Mouse (Mus musculus): Measurements from ENCODE around the gene Map4k1. TPM values are rescaled to one million over a fixed set of nuclear protein-coding genes. Genes with fewer than 3 reads are reported as not detected.
A peak's percentile ranks its signal among the peaks of the same experiment; 100 is the strongest.

Gene Map4k1
- polyA plus RNA-seq, 1 experiment: 8.2 TPM

GRCm38 (mm10) chr7:28983141-28983564 is 1.3 kb downstream of the Map4k1 start:
- TF ChIP-seq CTCF (IDR thresholded peaks at IDR 0.05; ENCODE audit: borderline replicate concordance, extremely low read depth, insufficient read depth, insufficient read length) (no peak), POLR2A (IDR thresholded peaks at IDR 0.05; ENCODE audit: borderline replicate concordance, extremely low read depth, insufficient read depth, insufficient read length, poor library complexity, severe bottlenecking) (no peak)

DNA sequence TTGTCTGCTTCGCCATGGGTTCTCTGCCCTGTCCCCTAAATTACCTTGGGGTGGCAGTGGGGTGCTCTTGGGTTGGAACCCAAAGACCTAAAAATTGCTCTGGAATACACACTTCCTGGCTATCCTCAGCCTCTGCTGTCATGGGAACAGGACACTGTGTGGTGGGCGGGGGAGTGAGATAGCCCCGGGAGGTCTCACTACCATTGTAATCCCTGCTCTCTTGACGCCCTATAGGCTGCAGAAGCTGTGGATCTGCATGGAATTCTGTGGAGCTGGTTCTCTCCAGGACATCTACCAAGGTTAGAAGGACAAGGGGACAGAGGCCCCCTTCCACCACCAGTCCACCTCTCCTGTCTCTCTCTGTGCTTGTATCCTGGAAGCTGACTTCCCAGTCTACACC is 2.0 kb downstream of the Map4k1 start:
- TF ChIP-seq POLR2A (IDR thresholded peaks at IDR 0.05; ENCODE audit: borderline replicate concordance, extremely low read depth, insufficient read depth, insufficient read length, poor library complexity, severe bottlenecking) (no peak), CTCF (IDR thresholded peaks at IDR 0.05; ENCODE audit: borderline replicate concordance, extremely low read depth, insufficient read depth, insufficient read length) (no peak)
- no peak for DNase-seq (ENCODE audit: low read depth)

More at GRCm38 (mm10) chr7:28983141-28983564, 1.3 kb downstream of the Map4k1 start:
- no peak for DNase-seq (ENCODE audit: low read depth)

DNA sequence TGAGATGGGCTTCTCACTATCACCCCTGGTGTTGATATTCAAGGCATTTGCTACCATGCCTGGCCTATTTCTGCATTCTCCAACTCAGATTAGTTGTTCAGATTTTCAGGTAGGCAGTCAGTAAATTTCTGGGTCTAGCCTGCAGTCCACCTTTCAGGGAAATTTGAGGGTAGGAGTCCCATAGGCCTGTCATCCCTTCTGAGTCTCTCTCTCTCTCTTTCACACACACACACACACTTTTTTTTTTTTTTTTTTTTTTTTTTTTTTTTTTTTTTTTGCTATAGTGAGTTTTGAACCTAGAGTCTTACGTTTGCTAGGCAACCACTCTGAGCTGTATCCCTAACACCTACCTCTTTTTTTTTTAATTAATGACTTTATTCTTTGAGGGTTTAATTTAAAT is 2.6 kb downstream of the Map4k1 start:
- no peak for DNase-seq (ENCODE audit: low read depth)
- TF ChIP-seq POLR2A (IDR thresholded peaks at IDR 0.05; ENCODE audit: borderline replicate concordance, extremely low read depth, insufficient read depth, insufficient read length, poor library complexity, severe bottlenecking) (no peak), CTCF (IDR thresholded peaks at IDR 0.05; ENCODE audit: borderline replicate concordance, extremely low read depth, insufficient read depth, insufficient read length) (no peak)

GRCm38 (mm10) chr7:28985207-28985606 is 3.4 kb downstream of the Map4k1 start:
- TF ChIP-seq CTCF (IDR thresholded peaks at IDR 0.05; ENCODE audit: borderline replicate concordance, extremely low read depth, insufficient read depth, insufficient read length): no peak
- TF ChIP-seq POLR2A (IDR thresholded peaks at IDR 0.05; ENCODE audit: borderline replicate concordance, extremely low read depth, insufficient read depth, insufficient read length, poor library complexity, severe bottlenecking): no peak
- DNase-seq (ENCODE audit: low read depth): no peak

DNA sequence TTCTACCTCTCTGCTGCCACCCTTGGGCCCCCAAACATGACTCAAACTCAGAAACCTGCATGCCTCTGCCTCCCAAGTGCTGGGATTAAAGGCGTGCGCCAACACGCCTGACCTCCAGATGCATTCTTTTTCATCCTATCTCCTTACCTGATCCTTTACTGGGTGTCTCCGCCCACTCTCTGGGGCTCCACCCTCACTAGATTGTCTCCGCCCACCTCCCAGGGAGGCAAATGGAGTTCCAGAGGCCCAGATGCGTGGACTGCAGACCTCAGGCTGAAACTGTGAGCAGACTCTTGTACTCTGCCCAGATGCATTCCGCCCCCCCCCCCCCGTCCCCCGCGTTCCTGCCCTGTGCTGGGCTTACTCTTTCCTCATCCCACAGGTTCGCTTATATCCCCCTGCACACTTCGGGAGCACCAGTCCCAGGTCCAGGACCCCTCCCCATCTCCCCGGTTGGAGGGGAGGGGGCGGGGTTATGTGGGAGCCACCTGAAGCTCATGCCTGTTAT is 9.0 kb downstream of the Map4k1 start:
- DNase-seq (ENCODE audit: low read depth): no peak
- TF ChIP-seq CTCF (IDR thresholded peaks at IDR 0.05; ENCODE audit: borderline replicate concordance, extremely low read depth, insufficient read depth, insufficient read length): no peak
- no peak for TF ChIP-seq POLR2A (IDR thresholded peaks at IDR 0.05; ENCODE audit: borderline replicate concordance, extremely low read depth, insufficient read depth, insufficient read length, poor library complexity, severe bottlenecking)

DNA sequence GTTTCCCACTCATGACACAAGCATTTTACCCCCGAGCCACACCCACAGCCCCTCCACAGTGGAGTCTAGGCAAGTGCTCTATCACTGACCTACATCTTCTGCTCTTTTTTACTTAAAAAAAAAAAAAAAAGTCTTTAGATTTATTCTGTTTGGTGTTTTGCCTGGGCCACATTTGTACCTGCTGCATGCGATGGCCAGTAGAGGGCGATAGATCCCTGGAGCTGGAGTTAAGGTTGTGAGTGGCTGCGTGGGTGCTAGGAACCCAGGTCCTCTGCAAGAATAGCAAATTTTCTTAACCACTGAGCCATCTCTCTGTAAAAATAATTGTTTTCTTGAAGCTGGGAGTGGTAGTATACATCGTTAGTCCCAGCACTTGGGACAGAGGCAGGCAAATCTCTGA is 9.8 kb downstream of the Map4k1 start:
- DNase-seq (ENCODE audit: low read depth): no peak
- TF ChIP-seq POLR2A (IDR thresholded peaks at IDR 0.05; ENCODE audit: borderline replicate concordance, extremely low read depth, insufficient read depth, insufficient read length, poor library complexity, severe bottlenecking) (no peak), CTCF (IDR thresholded peaks at IDR 0.05; ENCODE audit: borderline replicate concordance, extremely low read depth, insufficient read depth, insufficient read length) (peak; percentile 32; the same call in 1 of the 2 replicates)

DNA sequence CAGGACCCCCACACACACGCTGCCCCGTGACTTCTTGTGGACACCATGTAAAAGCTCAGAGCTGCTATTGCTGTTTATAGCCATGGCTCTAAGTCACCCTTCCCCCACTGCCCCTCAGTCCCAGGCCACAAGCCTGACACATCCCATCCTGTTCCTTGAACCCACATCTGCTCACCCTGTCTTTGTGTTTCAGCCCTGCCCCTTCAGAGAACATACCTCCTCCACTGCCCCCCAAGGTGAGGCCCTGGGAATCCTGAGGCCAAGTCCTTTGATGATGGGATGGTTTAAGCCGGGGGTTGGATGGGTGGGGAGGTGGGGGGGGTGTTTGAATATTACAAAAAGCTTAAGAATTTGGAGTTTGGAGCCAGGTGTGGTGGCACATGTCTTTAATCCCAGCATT is 11.1 kb downstream of the Map4k1 start:
- DNase-seq (ENCODE audit: low read depth): no peak
- TF ChIP-seq POLR2A (IDR thresholded peaks at IDR 0.05; ENCODE audit: borderline replicate concordance, extremely low read depth, insufficient read depth, insufficient read length, poor library complexity, severe bottlenecking): no peak
- TF ChIP-seq CTCF (IDR thresholded peaks at IDR 0.05; ENCODE audit: borderline replicate concordance, extremely low read depth, insufficient read depth, insufficient read length): no peak

DNA sequence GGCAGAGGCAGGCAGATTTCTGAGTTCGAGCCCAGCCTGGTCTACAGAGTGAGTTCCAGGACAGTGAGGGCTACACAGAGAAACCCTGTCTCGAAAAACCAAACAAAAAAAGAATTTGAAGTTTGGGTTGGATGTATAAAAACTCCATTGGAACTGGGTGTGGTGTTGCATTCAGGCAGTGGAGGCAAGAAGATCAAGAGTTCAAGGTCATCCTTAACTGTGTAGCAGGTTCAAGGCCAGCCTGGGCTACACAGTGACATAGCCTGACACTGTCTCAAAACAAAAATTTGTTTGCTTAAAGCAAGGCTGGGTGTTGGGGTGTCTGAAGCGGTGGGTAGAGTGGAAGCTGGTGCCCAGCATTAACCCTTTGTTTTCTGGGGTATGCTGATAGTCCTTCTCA is 11.6 kb downstream of the Map4k1 start:
- DNase-seq (ENCODE audit: low read depth): no peak
- TF ChIP-seq POLR2A (IDR thresholded peaks at IDR 0.05; ENCODE audit: borderline replicate concordance, extremely low read depth, insufficient read depth, insufficient read length, poor library complexity, severe bottlenecking) (no peak), CTCF (IDR thresholded peaks at IDR 0.05; ENCODE audit: borderline replicate concordance, extremely low read depth, insufficient read depth, insufficient read length) (no peak)

DNA sequence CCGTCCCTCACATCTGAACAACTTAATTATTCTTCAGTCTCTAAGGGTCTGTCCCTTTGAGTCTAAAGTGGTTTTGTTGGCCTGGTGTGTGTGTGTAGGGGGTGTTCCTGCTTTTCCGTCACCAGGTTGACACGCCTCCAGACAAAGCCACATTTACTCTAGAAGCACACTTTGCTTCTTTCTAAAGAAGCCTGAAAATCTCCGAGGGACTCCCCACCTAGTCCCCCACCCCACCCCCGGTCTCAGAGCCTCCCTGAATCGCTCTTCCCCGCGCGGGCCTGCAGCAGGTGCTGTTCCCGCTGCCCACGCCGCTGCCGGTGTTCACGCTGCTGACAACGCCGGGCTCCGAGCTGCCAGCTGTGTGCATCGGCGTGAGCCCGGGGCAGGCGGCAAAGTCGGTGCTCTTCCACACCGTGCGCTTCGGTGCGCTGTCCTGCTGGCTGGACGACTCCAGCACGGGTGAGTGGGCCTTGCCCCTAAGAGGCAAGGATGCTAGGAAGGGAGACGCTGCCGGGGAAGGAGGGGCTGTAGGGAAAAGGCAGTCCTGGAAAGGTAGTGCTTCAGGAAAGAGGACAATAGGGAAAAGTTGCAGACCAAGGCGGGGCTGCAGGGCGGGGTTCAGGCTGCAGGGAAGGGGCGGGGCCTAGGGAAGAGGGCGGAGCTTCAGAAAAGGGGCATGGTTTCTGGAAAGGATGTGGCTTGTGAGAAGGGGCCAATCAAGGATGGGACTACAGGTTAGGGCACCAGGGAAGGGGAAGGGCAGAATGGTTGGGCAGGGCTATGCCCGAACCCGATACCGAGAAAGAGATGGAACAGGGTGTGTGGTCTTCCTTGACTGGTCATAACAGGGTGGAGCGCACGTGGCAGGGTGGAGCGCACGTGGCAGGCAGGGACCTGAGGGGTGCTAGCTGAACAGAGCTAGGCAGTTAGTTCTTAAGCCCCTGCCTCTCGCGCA is 19.1 kb downstream of the Map4k1 start:
- DNase-seq (ENCODE audit: low read depth): peak; percentile 71
- 0 out of 2 replicates have a peak, but pooled peaks have one; percentile 4 for TF ChIP-seq POLR2A (IDR thresholded peaks at IDR 0.05; ENCODE audit: borderline replicate concordance, extremely low read depth, insufficient read depth, insufficient read length, poor library complexity, severe bottlenecking)
- TF ChIP-seq CTCF (IDR thresholded peaks at IDR 0.05; ENCODE audit: borderline replicate concordance, extremely low read depth, insufficient read depth, insufficient read length): no peak

DNA sequence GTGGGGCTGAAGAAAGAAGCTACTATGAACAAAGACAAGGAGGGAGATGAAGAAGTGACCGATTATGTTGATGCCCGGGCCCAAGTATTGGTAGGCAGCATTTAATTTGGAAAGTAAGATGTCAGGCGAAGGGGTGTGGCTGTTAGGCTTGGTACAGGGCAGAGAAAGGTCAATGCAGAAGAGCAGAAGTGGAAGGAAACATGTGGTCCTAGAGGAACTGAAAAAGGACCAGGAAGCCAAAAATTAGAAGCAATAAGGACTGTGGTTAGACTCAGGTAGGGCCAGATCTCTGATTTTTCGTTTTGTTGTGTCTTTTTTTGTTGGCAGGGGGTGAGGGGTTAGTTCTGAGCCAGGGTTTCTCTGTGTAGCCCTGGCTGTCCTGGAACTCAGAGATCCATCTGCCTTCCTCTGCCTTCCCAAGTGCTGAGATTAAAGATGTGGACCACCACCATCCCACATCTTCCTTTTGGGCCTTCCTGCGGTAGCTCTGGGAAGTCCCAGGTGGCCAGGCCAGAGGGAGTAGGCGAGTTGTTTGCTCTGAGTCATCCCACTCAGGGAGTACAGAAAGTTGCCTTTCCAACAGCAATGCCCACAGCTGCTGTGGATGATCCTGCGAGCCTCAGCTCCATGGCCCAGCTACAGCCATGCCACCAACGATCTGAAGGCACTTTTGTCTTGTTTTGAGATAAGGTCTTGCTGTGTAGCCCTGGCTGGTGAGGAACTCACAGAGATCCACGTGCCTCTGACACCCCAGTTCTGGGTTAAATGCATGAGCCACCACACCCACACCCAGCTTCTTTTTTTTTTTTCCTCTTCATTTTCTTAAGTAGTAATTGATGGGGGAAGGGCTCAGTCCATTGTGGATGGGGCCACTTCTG is 25.6 kb downstream of the Map4k1 start:
- TF ChIP-seq POLR2A (IDR thresholded peaks at IDR 0.05; ENCODE audit: borderline replicate concordance, extremely low read depth, insufficient read depth, insufficient read length, poor library complexity, severe bottlenecking): no peak
- no peak for TF ChIP-seq CTCF (IDR thresholded peaks at IDR 0.05; ENCODE audit: borderline replicate concordance, extremely low read depth, insufficient read depth, insufficient read length)
- DNase-seq (ENCODE audit: low read depth): no peak

DNA sequence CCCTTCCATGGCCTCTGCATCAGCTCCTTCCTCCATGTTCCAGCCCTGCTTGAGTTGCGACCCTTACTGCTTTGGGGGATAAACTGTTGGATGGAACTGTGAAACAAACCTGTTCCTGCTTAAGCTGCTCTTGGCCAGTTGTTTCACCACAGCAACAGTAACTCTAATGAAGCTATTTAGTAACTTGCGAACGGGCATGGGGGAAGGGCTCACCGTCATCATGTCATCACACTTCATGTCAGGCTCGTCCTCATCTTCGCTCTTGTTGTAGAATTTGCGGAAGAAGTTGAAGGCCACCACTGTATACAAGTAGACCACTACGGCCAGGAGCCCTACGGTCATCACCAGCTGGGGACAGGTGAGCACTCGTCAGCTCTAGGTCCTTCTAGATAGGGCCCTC is 26.3 kb downstream of the Map4k1 start:
- TF ChIP-seq POLR2A (IDR thresholded peaks at IDR 0.05; ENCODE audit: borderline replicate concordance, extremely low read depth, insufficient read depth, insufficient read length, poor library complexity, severe bottlenecking) (no peak), CTCF (IDR thresholded peaks at IDR 0.05; ENCODE audit: borderline replicate concordance, extremely low read depth, insufficient read depth, insufficient read length) (no peak)
- DNase-seq (ENCODE audit: low read depth): no peak
